Mouse (Mus musculus) embryonic facial prominence, embryonic 12.5 days (tissue): Measurements from ENCODE around the gene Cadps. TPM values are rescaled to one million over a fixed set of nuclear protein-coding genes. Genes with fewer than 3 reads are reported as not detected.

ENCODE experiments used
- ATAC-seq: fragments of 200-750 bp; cut with Nextera tagmentation; 2 replicates; pipeline ENCODE4 v1.8.0; 2017; ENCODE audit not compliant: insufficient number of reproducible peaks, insufficient read depth, low FRiP score, low TSS enrichment
- H3K27ac ChIP-seq: fragments of 300-500 bp; sonication (generic); 2 replicates; pipeline ENCODE4 v1.5.1; 2016; ENCODE audit warnings: mild to moderate bottlenecking
- H3K27me3 ChIP-seq: fragments of 300-500 bp; sonication (generic); 2 replicates; pipeline ENCODE4 v1.6.1; 2016; ENCODE audit warnings: mild to moderate bottlenecking, moderate library complexity
- H3K36me3 ChIP-seq: fragments of 300-500 bp; sonication (generic); 2 replicates; pipeline ENCODE4 v1.6.1; 2016; ENCODE audit warnings: mild to moderate bottlenecking
- H3K4me1 ChIP-seq: fragments of 300-500 bp; sonication (generic); 2 replicates; pipeline ENCODE4 v1.6.1; 2016
- H3K4me2 ChIP-seq: fragments of 300-500 bp; sonication (generic); replicated peaks from 2 replicates; pipeline ENCODE4 v1.6.1; 2016; ENCODE audit warnings: mild to moderate bottlenecking, moderate library complexity
- H3K4me3 ChIP-seq: fragments of 300-500 bp; sonication (generic); 2 replicates; pipeline ENCODE4 v1.5.1; 2016; ENCODE audit warnings: mild to moderate bottlenecking
- H3K9ac ChIP-seq: fragments of 300-500 bp; sonication (generic); 2 replicates; pipeline ENCODE4 v1.6.1; 2016; ENCODE audit warnings: mild to moderate bottlenecking, moderate library complexity
- H3K9me3 ChIP-seq: fragments of 300-500 bp; sonication (generic); 2 replicates; pipeline ENCODE4 v1.6.1; 2016; ENCODE audit warnings: mild to moderate bottlenecking, moderate library complexity
- WGBS: fragments of 180-500 bp; shearing (Covaris S2); methylation state at CpG from one replicate; pipeline ENCODE4 v1.1.7; 2016; 5-methylcytosine and 5-hydroxymethylcytosine counted together
- polyA plus RNA-seq: library from polyadenylated mRNA; unstranded; fragments of >200 nt; fragmentation: Nextera tagmentation; extraction: Ambion mirVana; gene quantifications from 2 replicates; pipeline ENCODE4 v1.2.1, GENCODE M21; 2016

Cadps gene
- polyA plus RNA-seq, 1 experiment from 2014 or later, result 2.5 TPM

GRCm38 (mm10) chr14:12818442-12818841 lies 4.4 kb downstream of the Cadps start:
- 72% methylated on average over 1 of the region's 1 CpGs for WGBS
- no peak for ATAC-seq

GRCm38 (mm10) chr14:12812072-12812471 lies 10.8 kb downstream of the Cadps start:
- H3K27me3 ChIP-seq, result no peaks in the 10 kb centered on the region
- H3K9ac ChIP-seq, result no peak overlapping the region
- H3K4me3 ChIP-seq, result no peak overlapping the region
- ATAC-seq, result no peak
- H3K4me2 ChIP-seq, result no peak overlapping the region
- no peak overlapping the region for H3K27ac ChIP-seq
- no peaks in the 10 kb centered on the region for H3K4me1 ChIP-seq
- 88% methylated on average over 3 of the region's 3 CpGs for WGBS
- H3K9me3 ChIP-seq, result no peaks in the 10 kb centered on the region
- H3K36me3 ChIP-seq, result no peaks in the 10 kb centered on the region

More at GRCm38 (mm10) chr14:12818442-12818841, 4.4 kb downstream of the Cadps start:
- H3K36me3 ChIP-seq, result no peaks in the 10 kb centered on the region
- H3K27me3 ChIP-seq, result peaks cover 23% of the 10 kb centered on the region
- H3K9me3 ChIP-seq, result no peaks in the 10 kb centered on the region
- no peaks in the 10 kb centered on the region for H3K4me1 ChIP-seq
- H3K4me3 ChIP-seq, result no peak overlapping the region
- no peak overlapping the region for H3K4me2 ChIP-seq
- no peak overlapping the region for H3K27ac ChIP-seq
- H3K9ac ChIP-seq, result no peak overlapping the region

- H3K9ac ChIP-seq, result no peak overlapping the region
- H3K27me3 ChIP-seq, result no peaks in the 10 kb centered on the region
- no peak overlapping the region for H3K4me2 ChIP-seq
- no peak overlapping the region for H3K27ac ChIP-seq
- no peaks in the 10 kb centered on the region for H3K4me1 ChIP-seq
- ATAC-seq, result no peak
- H3K36me3 ChIP-seq, result no peaks in the 10 kb centered on the region
- WGBS, result 76% methylated on average over 1 of the region's 1 CpGs
- no peak overlapping the region for H3K4me3 ChIP-seq
- H3K9me3 ChIP-seq, result no peaks in the 10 kb centered on the region
Observed at GRCm38 (mm10) chr14:12802995-12803394, 19.9 kb downstream of the Cadps start.

- no peak overlapping the region for H3K4me3 ChIP-seq
- 83% methylated on average over 2 of the region's 2 CpGs for WGBS
- no peaks in the 10 kb centered on the region for H3K36me3 ChIP-seq
- no peak overlapping the region for H3K4me2 ChIP-seq
- no peaks in the 10 kb centered on the region for H3K9me3 ChIP-seq
- H3K27me3 ChIP-seq, result no peaks in the 10 kb centered on the region
- no peak for ATAC-seq
- no peaks in the 10 kb centered on the region for H3K4me1 ChIP-seq
- H3K9ac ChIP-seq, result no peak overlapping the region
- no peak overlapping the region for H3K27ac ChIP-seq
Observed at GRCm38 (mm10) chr14:12801100-12801499, 21.8 kb downstream of the Cadps start.

GRCm38 (mm10) chr14:12798926-12799325 lies 24.0 kb downstream of the Cadps start:
- ATAC-seq, result no peak
- no peaks in the 10 kb centered on the region for H3K9me3 ChIP-seq
- H3K27ac ChIP-seq, result no peak overlapping the region
- H3K4me2 ChIP-seq, result no peak overlapping the region
- no peak overlapping the region for H3K9ac ChIP-seq
- H3K36me3 ChIP-seq, result no peaks in the 10 kb centered on the region
- no peaks in the 10 kb centered on the region for H3K27me3 ChIP-seq
- no peaks in the 10 kb centered on the region for H3K4me1 ChIP-seq
- no peak overlapping the region for H3K4me3 ChIP-seq

- Histone ChIP-seq H3K9me3 (no peaks in the 10 kb centered on the region), H3K4me2 (no peak overlapping the region), H3K9ac (no peak overlapping the region), H3K36me3 (no peaks in the 10 kb centered on the region), H3K27ac (no peak overlapping the region), H3K4me1 (no peaks in the 10 kb centered on the region), H3K27me3 (no peaks in the 10 kb centered on the region), H3K4me3 (no peak overlapping the region)
- no peak for ATAC-seq
- 58% methylated on average over 1 of the region's 1 CpGs for WGBS
Observed at GRCm38 (mm10) chr14:12784296-12784695, 38.6 kb downstream of the Cadps start.

GRCm38 (mm10) chr14:12780016-12780415 lies 42.9 kb downstream of the Cadps start:
- Histone ChIP-seq H3K27me3 (no peaks in the 10 kb centered on the region), H3K4me3 (no peak overlapping the region), H3K36me3 (no peaks in the 10 kb centered on the region), H3K4me2 (no peak overlapping the region), H3K9me3 (no peaks in the 10 kb centered on the region), H3K4me1 (no peaks in the 10 kb centered on the region), H3K9ac (no peak overlapping the region), H3K27ac (no peak overlapping the region)
- no peak for ATAC-seq
- 89% methylated on average over 1 of the region's 1 CpGs for WGBS

GRCm38 (mm10) chr14:12777990-12778389 lies 44.9 kb downstream of the Cadps start:
- H3K27me3 ChIP-seq, result no peaks in the 10 kb centered on the region
- H3K27ac ChIP-seq, result no peak overlapping the region
- H3K4me3 ChIP-seq, result no peak overlapping the region
- no peak overlapping the region for H3K9ac ChIP-seq
- no peaks in the 10 kb centered on the region for H3K36me3 ChIP-seq
- no peaks in the 10 kb centered on the region for H3K9me3 ChIP-seq
- H3K4me1 ChIP-seq, result no peaks in the 10 kb centered on the region
- ATAC-seq, result no peak
- no peak overlapping the region for H3K4me2 ChIP-seq
- 77% methylated on average over 4 of the region's 4 CpGs for WGBS

- Histone ChIP-seq H3K9ac (no peak overlapping the region), H3K4me2 (no peak overlapping the region), H3K4me3 (no peak overlapping the region), H3K4me1 (no peaks in the 10 kb centered on the region), H3K27me3 (no peaks in the 10 kb centered on the region), H3K27ac (no peak overlapping the region), H3K36me3 (no peaks in the 10 kb centered on the region), H3K9me3 (no peaks in the 10 kb centered on the region; the same call in 1 of the 2 replicates)
- 97% methylated on average over 1 of the region's 1 CpGs for WGBS
- no peak for ATAC-seq
Observed at GRCm38 (mm10) chr14:12768870-12769269, 54.0 kb downstream of the Cadps start.

- Histone ChIP-seq H3K27me3 (no peaks in the 10 kb centered on the region), H3K27ac (no peak overlapping the region), H3K4me1 (no peaks in the 10 kb centered on the region), H3K4me3 (no peak overlapping the region), H3K9me3 (no peaks in the 10 kb centered on the region), H3K4me2 (no peak overlapping the region), H3K36me3 (no peaks in the 10 kb centered on the region), H3K9ac (no peak overlapping the region)
- 87% methylated on average over 4 of the region's 4 CpGs for WGBS
- ATAC-seq, result no peak
Observed at GRCm38 (mm10) chr14:12753237-12753636, 69.6 kb downstream of the Cadps start.

- no peak for ATAC-seq
- 59% methylated on average over 1 of the region's 1 CpGs for WGBS
- Histone ChIP-seq H3K9me3 (no peaks in the 10 kb centered on the region), H3K4me3 (no peak overlapping the region), H3K36me3 (no peaks in the 10 kb centered on the region), H3K27ac (no peak overlapping the region), H3K4me2 (no peak overlapping the region), H3K9ac (no peak overlapping the region), H3K4me1 (no peaks in the 10 kb centered on the region), H3K27me3 (no peaks in the 10 kb centered on the region)
Observed at GRCm38 (mm10) chr14:12751821-12752220, 71.1 kb downstream of the Cadps start.

GRCm38 (mm10) chr14:12730979-12731378 lies 91.9 kb downstream of the Cadps start:
- Histone ChIP-seq H3K27me3 (no peaks in the 10 kb centered on the region), H3K27ac (no peak overlapping the region), H3K4me3 (no peak overlapping the region), H3K4me2 (no peak overlapping the region), H3K9me3 (no peaks in the 10 kb centered on the region), H3K9ac (no peak overlapping the region), H3K36me3 (no peaks in the 10 kb centered on the region), H3K4me1 (no peaks in the 10 kb centered on the region)
- ATAC-seq, result no peak
- 81% methylated on average over 2 of the region's 2 CpGs for WGBS
